Mouse (Mus musculus): ENCODE measurements around the gene Ivns1abp.
A peak's percentile ranks its signal among the peaks of the same experiment; 100 is the strongest.
"Not testable (repeated sequence)": the region's sequence is repeated elsewhere in the genome, so short reads cannot be mapped to it uniquely, and the experiment has no call there.

Ivns1abp gene

DNA sequence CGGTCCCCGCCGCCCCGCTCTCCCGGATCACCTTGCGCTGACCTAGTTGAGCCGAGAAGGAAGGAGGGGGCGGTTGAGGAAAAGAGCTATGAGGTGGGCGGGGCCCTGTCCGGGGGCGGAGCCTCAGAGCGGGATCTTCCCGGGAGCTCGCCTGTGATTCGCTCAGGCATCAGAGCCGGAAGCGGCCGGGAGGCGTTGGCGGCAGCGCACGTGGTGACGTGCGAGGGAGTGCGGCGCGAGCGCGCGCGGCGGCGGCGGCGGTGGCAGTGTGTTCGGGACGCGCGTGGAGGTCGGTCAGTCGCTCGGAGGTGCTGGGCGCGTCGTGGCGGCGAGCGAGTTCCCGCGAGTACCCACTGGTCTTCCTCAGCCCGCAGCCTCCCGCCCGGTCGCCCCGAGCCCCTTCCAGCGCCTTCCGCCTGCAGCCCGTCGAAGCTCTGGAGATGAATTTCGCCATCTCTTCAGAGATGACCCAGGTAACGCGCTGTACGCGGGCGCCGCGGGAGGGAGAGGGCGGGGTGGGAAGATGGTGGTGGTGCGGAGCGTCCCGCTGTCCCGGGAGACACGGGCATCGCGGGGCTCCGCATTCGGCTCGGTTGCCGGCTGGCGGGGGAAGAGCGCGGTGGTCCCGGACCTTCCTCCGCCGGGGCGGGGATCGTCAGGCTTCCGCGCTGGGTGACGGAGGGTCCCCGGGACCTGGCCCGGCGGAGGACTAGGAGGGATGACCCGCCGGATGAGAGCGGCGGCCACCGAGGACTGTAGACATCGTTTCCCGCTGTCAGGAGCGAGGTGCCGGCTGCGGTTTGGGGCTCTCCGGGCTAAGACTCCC is at the start of gene Ivns1abp:
Gene Ivns1abp (plus strand): TSS at position 195 of the 826 bp plus-strand sequence.
- DNase-seq (ENCODE audit: low spot score in 2 of 2) = peak; percentile 95 to 96

DNA sequence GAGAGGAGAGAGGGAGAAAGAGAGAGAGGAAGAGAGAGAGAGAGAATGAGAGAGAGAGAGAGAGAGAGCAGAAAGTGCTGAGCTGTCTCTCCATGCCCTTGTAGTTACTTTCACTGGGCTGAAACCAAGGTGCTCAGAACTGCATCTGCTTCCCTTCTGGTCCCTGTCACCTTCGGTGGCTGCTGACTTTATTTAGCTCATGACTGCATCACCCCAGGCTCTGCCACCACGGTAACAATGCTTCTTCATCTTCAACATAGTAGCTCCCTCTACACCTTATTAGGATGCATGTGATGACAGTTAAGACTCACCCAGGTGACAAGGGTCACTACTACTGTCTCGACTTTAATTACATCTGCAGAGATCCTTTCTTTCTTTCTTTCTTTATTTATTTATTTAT is 48.8 kb upstream of the Ivns1abp start:
- DNase-seq (ENCODE audit: low spot score in 2 of 2) = no peak

DNA sequence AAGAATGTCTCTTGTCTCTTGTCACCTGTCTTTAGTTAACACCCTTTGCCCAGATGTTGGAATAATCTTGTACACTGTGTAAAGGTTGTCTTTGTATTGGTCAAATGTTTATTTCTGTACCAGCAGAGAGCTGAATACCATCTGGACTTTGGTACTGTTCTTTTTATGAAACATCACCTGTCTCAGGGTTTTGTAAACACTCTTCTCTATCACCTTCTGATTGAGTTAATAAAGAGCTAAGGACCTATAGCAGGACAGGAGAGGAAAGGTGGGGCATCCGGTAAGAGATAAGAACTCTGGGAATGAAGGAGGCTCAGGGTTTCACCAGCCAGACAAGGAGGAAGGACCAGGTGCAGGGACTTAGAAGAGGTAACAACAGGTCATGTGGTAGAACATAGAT is 47.7 kb upstream of the Ivns1abp start:
- DNase-seq (ENCODE audit: low spot score in 2 of 2) = no peak

GRCm38 (mm10) chr1:151297025-151297424 is 47.3 kb upstream of the Ivns1abp start:
- no peak for DNase-seq (ENCODE audit: low spot score in 2 of 2)

DNA sequence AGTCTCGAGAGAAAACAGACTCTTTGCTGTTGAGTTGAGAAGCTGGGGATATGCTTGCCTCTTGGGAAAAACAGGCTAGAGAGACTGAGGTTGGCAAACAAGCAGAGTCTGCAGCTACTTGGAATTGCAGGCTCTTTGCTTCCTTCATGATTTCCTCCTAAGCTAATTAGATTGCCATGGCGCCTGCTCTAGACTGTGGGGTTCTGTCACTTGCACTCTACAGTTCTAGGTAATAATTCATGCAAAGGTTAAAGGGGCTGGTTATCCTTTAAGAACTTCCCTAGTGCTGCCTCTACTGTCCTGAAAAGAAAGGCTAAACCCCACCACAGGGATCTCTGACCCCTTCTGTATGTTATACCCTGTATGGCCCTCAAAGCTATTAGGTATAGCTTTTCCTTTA is 46.7 kb upstream of the Ivns1abp start:
- no peak for DNase-seq (ENCODE audit: low spot score in 2 of 2)

- DNase-seq (ENCODE audit: low spot score in 2 of 2) = no peak
Measured at GRCm38 (mm10) chr1:151301456-151301855, 42.8 kb upstream of the Ivns1abp start.

DNA sequence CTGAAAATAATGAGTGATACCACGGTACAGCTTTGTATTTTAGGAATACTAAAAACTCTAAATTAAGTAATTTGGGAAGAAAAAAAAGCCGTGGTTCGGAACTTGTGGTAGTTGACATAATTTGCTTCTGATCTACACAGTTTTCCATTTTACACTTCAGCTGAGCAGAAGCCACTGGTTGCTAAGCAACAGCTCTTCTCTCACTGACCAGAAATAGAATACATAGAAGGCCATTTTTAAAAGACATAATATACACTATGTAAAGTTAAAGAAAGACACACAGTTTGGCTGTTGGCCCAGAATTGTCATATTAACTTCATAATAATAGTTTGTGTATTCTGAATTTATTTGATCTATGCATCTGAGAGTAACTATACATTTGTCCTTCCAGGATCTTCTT is 42.4 kb upstream of the Ivns1abp start:
- no peak for DNase-seq (ENCODE audit: low spot score in 2 of 2)

DNA sequence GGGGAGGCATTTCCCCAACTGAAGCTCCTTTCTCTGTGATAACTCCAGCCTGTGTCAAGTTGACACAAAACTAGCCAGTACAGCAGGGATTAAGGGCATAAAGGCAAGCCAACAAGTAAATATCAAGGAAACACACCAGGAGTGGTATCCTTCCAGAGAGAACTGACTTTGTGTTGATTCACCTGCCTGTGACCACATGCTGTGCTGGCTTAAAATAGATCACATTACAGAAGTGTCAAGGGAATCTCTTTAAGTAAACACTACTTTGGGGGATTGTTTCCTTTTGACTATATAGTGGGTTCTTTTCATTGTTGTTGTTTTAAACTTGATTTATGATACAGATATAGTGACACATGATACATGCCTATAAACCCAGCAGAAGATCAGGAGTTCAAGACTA is 41.0 kb upstream of the Ivns1abp start:
- DNase-seq (ENCODE audit: low spot score in 2 of 2) = no peak

- not testable (repeated sequence) for DNase-seq (ENCODE audit: low spot score in 2 of 2)
Measured at GRCm38 (mm10) chr1:151305001-151305400, 39.3 kb upstream of the Ivns1abp start.

DNA sequence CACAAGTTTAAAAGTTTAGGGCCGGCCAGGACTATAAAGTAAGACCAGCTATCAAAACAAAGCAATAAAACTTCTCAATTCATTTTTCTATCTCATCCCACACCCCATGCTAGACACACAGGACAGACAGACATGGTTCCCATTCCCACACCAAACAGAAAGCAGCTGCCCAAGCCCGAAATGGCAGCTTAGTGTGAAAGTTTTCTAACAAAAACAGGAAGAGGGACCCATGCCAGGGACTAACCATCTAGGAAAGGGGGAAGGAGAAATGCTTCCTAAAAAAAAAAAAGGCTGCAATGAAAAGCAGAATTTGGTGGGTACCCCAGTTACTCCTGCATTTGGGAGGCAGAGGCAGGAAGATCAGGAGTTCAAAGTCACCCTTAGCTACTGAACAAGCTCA is 37.2 kb upstream of the Ivns1abp start:
- DNase-seq (ENCODE audit: low spot score in 2 of 2) = no peak

DNA sequence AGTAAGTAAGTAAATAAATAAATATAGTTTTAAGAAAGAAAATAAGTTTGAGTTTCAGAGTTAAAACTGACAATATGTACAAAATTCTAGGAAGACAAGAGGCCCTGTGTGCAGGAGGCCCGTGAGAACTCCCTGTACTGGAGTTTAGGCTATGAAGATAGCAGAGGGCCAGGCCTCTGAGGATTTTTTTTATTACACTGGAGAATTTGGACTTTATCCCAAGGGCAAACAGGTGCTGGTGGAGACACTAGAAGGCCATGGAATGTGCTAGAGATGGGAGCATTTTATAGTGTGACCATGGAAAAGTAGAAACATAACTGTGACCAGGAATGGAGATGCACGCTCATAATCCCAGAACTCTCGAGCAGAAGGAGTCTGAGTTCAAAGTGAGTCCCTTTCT is 36.5 kb upstream of the Ivns1abp start:
- no peak for DNase-seq (ENCODE audit: low spot score in 2 of 2)

DNA sequence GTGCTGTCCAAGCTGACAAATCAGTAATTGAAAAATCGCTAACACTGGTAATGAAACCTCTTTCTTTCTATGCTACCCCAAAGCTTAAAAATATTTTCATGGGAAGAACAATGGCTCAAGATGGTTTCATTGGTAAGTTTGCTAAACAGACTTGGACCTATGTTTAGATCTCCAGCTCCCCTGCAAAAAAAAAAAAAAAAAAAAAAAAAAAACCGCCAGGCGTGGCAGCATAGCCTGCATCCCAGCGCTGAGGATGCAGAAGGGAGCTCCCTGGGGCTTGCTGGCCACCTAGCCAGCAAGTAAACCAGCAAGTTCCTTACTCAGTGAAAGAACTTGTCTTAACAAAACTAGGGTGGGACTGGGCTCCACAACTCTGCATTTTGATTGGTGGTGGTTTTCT is 35.8 kb upstream of the Ivns1abp start:
- no peak for DNase-seq (ENCODE audit: low spot score in 2 of 2)

DNA sequence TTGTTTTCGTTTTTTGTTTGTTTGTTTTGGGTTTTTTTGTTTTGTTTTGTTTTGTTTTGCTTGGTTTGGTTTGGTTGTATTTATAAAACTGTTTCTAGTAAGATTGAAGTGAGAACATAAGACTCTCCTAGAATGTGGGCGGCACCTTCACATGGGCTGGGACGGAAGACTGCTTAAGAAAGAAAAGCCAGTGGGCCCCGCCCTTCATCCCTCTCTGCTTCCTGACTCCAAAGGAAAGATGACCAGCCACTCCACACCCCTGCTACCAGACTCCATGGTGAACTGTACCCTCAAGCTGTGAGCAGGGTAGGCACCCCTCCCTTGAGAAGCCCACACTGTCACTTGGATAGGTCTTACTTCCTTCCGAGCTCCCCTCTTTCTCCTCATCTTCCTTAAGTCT is 33.8 kb upstream of the Ivns1abp start:
- DNase-seq (ENCODE audit: low spot score in 2 of 2) = no peak

DNA sequence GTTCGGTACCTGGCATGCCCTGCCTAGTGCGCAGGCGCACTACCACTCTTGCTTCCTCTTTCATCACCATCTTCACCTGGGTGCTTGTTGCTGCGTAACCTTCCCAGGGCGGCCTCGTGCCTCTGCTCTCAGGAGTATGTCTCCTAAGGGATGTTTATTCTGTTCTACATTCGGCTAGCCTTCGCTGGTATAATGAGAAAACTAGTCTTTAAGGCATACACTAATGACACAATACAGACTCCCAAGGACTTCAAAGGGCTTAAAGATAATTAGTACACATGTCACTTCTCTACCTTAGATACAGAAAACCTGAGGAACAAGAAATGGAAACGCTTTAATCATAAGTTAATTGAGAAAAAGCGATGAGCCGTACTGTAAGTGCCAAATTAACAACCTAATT is 32.9 kb upstream of the Ivns1abp start:
- DNase-seq (ENCODE audit: low spot score in 2 of 2) = no peak

DNA sequence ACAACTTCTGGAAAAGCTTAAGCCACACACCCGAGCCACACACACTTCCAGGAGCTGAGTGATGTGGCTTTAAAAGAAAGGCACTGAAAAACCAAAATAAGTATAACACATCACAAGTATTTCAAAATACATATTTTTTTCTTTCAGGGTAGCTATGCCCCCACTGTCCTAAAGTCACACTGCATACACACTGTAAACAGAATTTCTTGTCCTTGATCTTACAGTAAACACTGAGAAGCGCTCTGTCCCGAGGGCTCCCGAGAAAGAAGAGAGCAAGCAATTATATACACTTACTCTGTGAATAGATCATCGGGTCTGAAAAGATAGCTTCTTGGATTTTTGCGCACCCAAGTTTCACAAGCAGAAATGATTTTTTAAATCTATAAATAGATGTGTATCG is 25.0 kb upstream of the Ivns1abp start:
- no peak for DNase-seq (ENCODE audit: low spot score in 2 of 2)

GRCm38 (mm10) chr1:151320408-151320807 is 23.9 kb upstream of the Ivns1abp start:
- DNase-seq (ENCODE audit: low spot score in 2 of 2) = no peak

DNA sequence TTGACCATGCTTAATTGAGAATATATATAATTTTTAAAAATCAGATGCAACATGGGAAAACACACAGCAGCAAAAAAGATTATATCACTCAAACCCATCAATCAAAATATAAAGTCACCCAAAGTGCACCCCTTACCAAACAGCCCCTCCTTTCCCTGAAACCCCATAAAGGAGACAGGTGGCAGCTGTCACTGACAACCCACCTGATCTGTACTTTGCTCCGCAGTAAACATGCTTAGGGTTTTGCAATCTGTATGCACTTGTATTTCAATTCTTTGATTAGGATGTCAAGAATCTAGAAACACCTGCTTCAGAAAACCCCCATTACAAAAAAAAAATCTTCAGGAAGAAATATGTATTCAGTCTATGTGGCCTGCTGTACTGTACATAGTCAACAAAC is 18.9 kb upstream of the Ivns1abp start:
- DNase-seq (ENCODE audit: low spot score in 2 of 2) = no peak

DNA sequence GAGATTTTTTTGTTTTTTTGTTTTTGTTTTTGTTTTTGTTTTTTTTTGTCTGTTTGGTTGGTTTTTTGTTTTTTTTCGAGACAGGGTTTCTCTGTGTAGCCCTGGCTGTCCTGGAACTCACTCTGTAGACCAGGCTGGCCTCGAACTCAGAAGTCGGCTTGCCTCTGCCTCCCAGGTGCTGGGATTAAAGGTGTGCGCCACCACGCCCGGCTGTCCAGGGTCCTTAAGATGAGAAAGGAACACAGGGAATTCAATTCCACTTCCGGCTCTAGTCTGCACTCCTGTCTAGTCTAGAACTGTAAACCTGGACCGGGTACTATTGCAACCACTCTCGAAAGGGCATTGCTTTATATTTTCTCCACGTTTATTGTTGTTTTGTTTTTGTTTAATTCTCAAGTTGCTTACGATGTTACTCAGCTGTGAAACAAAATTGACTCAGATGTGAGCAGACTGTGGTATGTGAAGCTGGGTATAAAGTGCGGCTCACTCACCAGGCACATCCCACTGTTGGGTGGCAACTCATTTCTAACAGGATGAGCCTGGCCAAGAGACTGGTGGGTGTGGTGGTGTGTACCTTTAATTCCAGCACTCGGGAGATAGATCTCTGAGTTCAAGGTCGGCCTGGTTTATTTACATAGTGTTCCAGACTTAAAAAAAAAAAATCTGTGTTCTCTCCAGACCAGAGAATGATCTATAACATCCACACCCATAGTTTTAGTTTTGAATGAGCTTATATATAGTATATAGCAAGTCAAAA is 15.8 kb upstream of the Ivns1abp start:
- no peak for DNase-seq (ENCODE audit: low spot score in 2 of 2)

DNA sequence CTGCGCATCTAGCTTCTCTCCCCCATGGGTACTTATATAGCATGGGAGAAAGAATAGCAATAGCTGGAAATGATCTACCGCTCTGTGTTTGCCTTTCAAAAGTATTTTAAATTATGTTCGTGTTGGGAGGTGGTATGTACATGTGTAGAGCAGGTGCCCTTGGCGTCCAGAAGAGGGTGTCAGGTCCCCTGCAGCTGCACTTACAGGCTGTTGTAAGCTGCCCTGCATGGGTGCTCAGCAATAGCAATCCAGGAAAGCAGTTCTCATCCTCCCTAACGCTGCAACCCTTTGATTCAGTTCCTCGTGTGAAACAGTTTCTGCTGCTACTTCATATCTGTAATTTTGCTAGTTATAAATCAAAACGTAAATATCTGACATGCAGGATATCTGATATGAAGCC is 14.7 kb upstream of the Ivns1abp start:
- DNase-seq (ENCODE audit: low spot score in 2 of 2) = no peak

DNA sequence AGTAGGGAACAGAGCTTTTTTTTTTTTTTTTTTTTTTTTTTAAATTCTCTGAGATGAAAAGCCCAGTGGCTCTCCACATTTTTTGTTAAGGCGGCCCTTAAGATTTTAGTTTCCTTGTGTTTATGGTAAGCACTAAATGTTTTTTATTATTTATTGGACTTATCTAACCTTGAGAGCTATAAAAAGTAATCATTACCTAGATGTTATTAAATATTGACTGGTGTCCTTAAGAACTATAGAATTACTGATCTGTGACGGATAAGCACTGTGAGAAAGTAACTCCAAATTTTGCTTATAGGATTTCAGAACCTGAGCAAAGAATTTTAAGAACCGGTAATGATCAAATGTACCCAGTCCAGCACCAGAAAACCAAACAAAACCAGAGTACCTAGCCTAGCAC is 11.5 kb upstream of the Ivns1abp start:
- DNase-seq (ENCODE audit: low spot score in 2 of 2) = no peak

GRCm38 (mm10) chr1:151338234-151338633 is 6.0 kb upstream of the Ivns1abp start:
- no peak for DNase-seq (ENCODE audit: low spot score in 2 of 2)

GRCm38 (mm10) chr1:151338941-151339340 is 5.3 kb upstream of the Ivns1abp start:
- DNase-seq (ENCODE audit: low spot score in 2 of 2) = no peak

DNA sequence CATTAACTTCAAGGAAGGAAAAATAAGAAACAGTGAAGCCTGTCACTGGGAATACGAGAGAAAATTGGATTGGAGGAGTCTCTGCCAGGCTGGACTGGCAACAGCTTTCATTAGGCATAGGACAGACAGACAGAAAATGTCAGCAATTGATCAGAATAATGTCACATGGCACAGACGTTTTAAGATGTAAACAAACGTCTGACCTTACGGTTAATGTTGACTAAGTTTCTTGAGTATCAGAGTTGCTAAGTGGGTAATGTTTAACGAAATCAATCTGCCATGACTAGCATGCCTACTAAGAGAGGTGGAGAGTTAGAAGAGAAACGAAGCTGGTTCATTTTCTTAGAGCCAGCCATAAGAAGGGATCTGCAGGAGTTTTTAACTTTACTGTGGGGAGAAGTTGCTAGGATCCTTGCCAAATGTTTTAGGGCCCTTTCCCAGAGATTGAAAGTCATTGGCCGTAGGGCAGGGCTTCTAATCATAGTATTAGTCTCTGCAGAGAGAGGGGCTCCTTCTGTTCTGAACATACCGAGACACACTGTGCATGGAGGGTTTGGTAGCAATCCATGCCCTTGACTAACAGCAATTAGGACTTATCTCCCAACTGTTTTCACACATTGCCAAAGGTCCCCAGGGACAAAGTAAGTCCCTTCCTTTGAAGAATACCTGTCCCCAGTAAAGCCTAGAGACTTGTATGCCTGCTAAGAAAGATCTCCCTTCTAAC is 2.8 kb upstream of the Ivns1abp start:
- no peak for DNase-seq (ENCODE audit: low spot score in 2 of 2)

Data from frontal cortex, postnatal 14 days (tissue).